Mouse (Mus musculus): ENCODE measurements at regions not wholly inside any gene's neighbourhood (a gene's known extent, or its start where the extent isn't known, plus 50 kb on each side); places are given as distances from the start of the nearest gene placed in this dataset.

DNA sequence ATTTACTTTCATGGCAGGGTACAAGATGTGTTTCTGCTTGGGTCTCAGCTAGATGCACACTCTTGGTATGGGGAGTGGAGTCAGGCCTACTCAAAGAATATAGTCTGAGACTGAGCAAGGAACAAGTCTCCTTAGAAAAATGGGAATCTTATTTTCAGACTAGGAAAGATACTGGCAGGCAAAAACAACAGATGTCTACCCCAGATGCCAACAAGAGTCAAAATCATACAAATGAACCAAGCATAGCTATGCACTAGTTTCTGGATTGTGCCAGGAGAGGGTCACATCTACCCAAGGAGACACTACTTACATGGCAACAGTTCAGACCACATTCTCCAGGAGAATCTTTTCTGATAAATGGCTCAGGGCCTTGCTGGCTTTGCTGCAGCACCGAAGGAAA is 300.9 kb upstream of the Camk1g start:
- no peaks in the 10 kb centered on the region for H3K9me3 ChIP-seq
- WGBS, result 93% methylated on average over 1 of the region's 1 CpGs
- H3K27me3 ChIP-seq (replicated peaks), result no peaks in the 10 kb centered on the region
- H3K27ac ChIP-seq, result no peak overlapping the region
- H3K4me3 ChIP-seq (replicated peaks), result no peak overlapping the region
- no peak for ATAC-seq
- H3K4me1 ChIP-seq (replicated peaks), result no peaks in the 10 kb centered on the region
- H3K4me2 ChIP-seq (replicated peaks), result no peak overlapping the region
- H3K36me3 ChIP-seq, result no peaks in the 10 kb centered on the region
- no peak overlapping the region for H3K9ac ChIP-seq

DNA sequence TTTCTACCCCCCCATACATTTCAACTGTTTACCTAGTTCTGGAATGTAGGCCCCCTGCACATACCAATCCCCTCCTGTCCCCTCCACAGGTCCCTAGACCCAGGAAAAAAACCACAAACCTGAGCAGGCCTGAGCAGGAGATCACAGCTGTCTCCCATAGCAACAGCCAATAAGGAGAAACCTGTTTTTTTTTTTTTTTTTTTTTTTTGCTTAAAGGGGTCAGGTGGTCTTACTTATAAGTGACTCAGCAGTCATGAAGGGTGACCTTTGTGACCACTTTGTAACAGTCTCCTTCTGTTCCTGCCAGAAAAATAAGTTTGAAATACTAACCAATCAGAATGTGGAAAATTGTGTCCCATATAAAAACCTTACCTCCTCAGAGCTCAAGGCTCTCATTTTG is 299.9 kb upstream of the Camk1g start:
- no peak overlapping the region for H3K4me3 ChIP-seq (replicated peaks)
- no peak overlapping the region for H3K27ac ChIP-seq
- no peaks in the 10 kb centered on the region for H3K36me3 ChIP-seq
- no peak for ATAC-seq
- H3K4me2 ChIP-seq (replicated peaks), result no peak overlapping the region
- no peaks in the 10 kb centered on the region for H3K4me1 ChIP-seq (replicated peaks)
- no peaks in the 10 kb centered on the region for H3K9me3 ChIP-seq
- no peak overlapping the region for H3K9ac ChIP-seq
- no peaks in the 10 kb centered on the region for H3K27me3 ChIP-seq (replicated peaks)

DNA sequence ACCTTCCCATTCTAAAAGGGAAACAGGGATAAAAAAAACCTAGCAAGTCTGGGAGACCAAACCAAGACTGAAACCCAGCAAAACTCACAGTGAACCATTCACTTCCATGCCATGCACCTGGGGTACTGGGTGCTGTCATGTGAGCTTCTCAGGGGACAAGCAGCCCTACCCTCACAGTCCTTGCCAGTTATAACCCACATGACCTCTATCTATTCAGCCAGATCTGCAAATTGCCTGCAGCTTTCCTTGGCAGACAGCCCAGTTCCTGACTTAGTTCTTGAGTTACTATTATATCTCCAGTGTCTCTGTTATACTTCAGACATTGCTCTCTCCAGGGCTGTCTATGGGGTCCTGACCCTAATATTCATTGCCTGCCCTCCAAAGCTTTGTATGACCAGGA is 298.7 kb upstream of the Camk1g start:
- H3K4me2 ChIP-seq (replicated peaks), result no peak overlapping the region
- ATAC-seq, result 0 out of 2 replicates have a peak, but pooled peaks have one; percentile 28
- H3K27me3 ChIP-seq (replicated peaks), result no peaks in the 10 kb centered on the region
- no peak overlapping the region for H3K9ac ChIP-seq
- no peak overlapping the region for H3K27ac ChIP-seq
- H3K4me3 ChIP-seq (replicated peaks), result no peak overlapping the region
- no peaks in the 10 kb centered on the region for H3K9me3 ChIP-seq
- no peaks in the 10 kb centered on the region for H3K36me3 ChIP-seq
- no peaks in the 10 kb centered on the region for H3K4me1 ChIP-seq (replicated peaks)

DNA sequence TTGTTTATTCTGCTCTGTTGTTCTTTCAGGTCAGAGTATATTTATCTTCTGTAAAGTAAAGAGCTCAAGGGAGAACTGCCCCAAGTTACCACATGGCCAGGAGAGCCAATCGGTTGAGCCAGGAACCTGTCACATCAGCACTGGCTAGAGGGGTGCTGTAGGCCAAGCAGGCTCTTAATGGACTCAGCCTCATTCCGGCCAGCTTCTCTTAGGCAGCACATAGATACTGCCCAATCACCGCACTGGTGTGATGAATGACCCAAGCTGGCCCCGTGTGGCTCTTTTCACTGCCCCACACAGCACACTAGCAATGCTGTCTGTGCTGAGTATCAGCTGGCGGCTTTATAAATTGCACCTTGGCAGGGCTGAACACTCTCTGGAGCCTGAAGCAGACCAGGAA is 295.8 kb upstream of the Camk1g start:
- no peaks in the 10 kb centered on the region for H3K27me3 ChIP-seq (replicated peaks)
- no peaks in the 10 kb centered on the region for H3K9me3 ChIP-seq
- no peaks in the 10 kb centered on the region for H3K4me1 ChIP-seq (replicated peaks)
- no peaks in the 10 kb centered on the region for H3K36me3 ChIP-seq
- H3K9ac ChIP-seq, result no peak overlapping the region
- WGBS, result 47% methylated on average over 5 of the region's 5 CpGs
- ATAC-seq, result no peak
- H3K4me2 ChIP-seq (replicated peaks), result no peak overlapping the region
- no peak overlapping the region for H3K27ac ChIP-seq
- no peak overlapping the region for H3K4me3 ChIP-seq (replicated peaks)

DNA sequence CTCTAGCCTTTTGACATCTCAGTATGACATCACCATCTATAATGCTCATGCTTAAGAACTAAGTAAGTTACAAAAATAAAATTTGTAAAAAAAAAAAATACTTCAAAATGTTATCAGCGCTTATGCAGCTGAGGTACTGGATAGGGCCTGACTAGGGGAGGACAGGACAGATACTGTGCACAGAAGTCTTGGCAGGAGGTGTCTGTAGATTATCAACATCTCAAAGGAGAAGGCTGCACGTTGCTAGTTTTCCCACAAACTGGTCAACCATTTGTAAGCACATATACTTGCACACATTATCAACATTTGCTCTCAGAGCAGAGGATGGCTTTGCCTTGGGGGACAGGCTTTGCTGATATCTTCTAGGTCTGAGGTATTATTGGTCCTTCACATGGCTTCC is 294.5 kb upstream of the Camk1g start:
- no peak overlapping the region for H3K4me2 ChIP-seq (replicated peaks)
- ATAC-seq, result no peak; the same call in 1 of the 2 replicates
- no peak overlapping the region for H3K27ac ChIP-seq
- H3K4me1 ChIP-seq (replicated peaks), result no peaks in the 10 kb centered on the region
- no peaks in the 10 kb centered on the region for H3K27me3 ChIP-seq (replicated peaks)
- H3K9me3 ChIP-seq, result no peaks in the 10 kb centered on the region
- H3K36me3 ChIP-seq, result no peaks in the 10 kb centered on the region
- WGBS, result 69% methylated on average over 2 of the region's 2 CpGs
- no peak overlapping the region for H3K4me3 ChIP-seq (replicated peaks)
- H3K9ac ChIP-seq, result no peak overlapping the region

DNA sequence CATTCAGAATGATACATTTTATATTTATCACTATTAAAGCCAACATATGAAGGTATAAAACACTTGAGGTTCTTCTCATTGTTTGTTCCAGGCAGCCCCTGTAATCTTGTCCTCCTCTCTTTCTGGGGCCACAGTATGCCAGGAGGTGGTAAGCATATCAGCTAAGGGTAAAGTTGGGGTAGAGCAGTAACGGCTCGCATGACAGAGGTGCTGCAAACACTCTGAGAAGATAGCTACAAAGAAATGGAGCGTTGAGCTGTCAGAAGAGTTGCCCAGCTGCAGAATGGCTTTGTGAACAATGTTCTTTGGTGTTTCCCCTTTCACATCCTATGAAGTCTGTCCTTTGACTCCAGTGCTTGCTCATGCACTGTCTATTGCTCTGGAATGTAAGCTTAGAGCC is 293.5 kb upstream of the Camk1g start:
- Histone ChIP-seq H3K27me3 (replicated peaks) (no peaks in the 10 kb centered on the region), H3K4me3 (replicated peaks) (no peak overlapping the region), H3K27ac (no peak overlapping the region), H3K36me3 (no peaks in the 10 kb centered on the region), H3K9me3 (no peaks in the 10 kb centered on the region), H3K9ac (no peak overlapping the region), H3K4me2 (replicated peaks) (no peak overlapping the region), H3K4me1 (replicated peaks) (no peaks in the 10 kb centered on the region)
- 77% methylated on average over 3 of the region's 3 CpGs for WGBS
- ATAC-seq, result no peak

DNA sequence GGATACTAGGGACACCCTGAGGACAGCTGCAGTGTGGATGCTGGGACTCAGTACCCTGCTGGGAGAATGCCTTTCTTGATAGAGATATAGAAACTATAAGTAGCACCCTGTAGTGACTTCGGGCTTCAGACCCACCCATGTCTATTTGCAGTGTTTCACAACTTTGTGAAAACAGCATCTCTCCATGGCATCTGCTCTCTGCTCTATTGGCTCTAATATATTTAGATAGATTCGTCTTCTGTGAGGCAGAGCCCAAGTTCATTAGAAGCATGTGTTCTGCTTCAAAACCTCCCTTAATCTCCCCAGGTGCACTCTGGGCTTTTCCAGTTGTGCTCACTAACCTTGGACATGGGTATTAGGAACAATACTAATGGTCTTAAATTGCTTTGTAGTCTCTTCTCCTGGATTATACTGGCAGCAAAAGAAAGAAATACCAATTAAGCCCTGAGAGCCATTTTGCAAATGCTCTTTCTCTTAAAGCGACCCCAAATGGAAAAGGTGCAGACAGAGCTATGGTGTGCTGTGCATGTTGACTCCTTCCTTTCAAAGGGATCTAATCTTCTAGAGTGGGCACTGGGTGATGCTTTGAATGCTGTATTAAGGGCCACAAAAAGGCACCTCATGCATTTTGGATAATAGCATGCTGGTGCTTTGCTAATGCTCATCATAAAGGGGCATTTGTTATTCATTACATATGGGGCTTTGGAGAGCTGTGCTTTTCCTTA is 292.2 kb upstream of the Camk1g start:
- no peak for ATAC-seq
- H3K9me3 ChIP-seq, result no peaks in the 10 kb centered on the region
- H3K4me2 ChIP-seq (replicated peaks), result no peak overlapping the region
- H3K4me1 ChIP-seq (replicated peaks), result no peaks in the 10 kb centered on the region
- no peak overlapping the region for H3K27ac ChIP-seq
- no peaks in the 10 kb centered on the region for H3K36me3 ChIP-seq
- no peak overlapping the region for H3K4me3 ChIP-seq (replicated peaks)
- no peaks in the 10 kb centered on the region for H3K27me3 ChIP-seq (replicated peaks)
- WGBS, result 67% methylated on average over 3 of the region's 3 CpGs
- no peak overlapping the region for H3K9ac ChIP-seq

DNA sequence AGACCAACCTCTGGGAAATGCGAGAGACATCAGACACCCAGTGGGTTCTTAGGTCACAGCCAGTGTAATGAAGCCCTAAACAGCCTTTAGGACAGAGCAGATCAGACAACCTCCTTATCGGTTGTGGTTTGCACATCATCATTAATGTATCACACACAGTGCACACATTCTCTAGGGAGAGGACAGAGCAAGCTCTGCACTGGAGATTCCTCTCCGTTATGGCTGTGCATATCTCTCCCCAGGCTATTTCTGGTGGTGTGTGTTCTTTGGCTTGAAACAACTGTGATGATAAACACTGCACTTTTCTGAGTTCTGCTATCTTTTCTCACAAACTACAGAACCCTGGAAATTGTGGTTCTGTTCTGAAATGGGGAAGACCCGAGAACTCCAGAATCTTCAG is 291.3 kb upstream of the Camk1g start:
- 62% methylated on average over 4 of the region's 4 CpGs for WGBS

DNA sequence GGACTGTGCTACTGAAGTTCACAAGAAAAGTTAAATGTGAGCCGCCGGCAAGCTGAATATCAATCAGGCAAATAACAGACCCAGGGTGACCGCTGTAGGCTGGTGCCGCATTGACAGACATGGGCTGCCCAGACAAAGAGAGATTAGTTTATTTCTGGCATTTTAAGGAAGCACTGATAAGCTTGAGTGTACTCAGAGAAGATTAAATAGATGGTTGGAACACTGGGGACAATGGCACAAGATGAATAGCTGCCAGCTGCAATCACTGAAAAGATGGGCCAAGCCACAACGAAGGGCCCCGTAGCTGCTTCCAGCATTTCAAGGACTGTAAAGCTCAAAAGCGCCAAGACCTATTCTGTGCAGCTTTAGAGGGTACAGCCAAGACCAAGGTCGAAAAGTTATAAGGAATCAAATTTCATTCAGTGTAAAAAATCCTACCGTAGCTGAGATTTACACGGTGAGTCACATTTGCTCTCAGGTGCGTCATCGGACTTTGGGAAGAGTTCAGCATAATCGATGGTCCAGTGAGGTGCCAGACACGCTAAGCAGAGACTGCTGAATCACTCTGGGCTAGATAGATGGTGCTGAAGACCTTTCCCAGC is 285.1 kb upstream of the Camk1g start:
- Histone ChIP-seq H3K4me3 (replicated peaks) (no peak overlapping the region), H3K9me3 (no peaks in the 10 kb centered on the region), H3K9ac (no peak overlapping the region), H3K4me2 (replicated peaks) (no peak overlapping the region), H3K27me3 (replicated peaks) (no peaks in the 10 kb centered on the region), H3K4me1 (replicated peaks) (no peaks in the 10 kb centered on the region), H3K36me3 (no peaks in the 10 kb centered on the region), H3K27ac (no peak overlapping the region)
- WGBS, result 59% methylated on average over 14 of the region's 14 CpGs
- ATAC-seq, result no peak

More for the DNA sequence above, 291.3 kb upstream of the Camk1g start:
- Histone ChIP-seq H3K4me1 (replicated peaks) (no peaks in the 10 kb centered on the region), H3K27ac (no peak overlapping the region), H3K4me3 (replicated peaks) (no peak overlapping the region), H3K27me3 (replicated peaks) (no peaks in the 10 kb centered on the region), H3K36me3 (no peaks in the 10 kb centered on the region), H3K9ac (no peak overlapping the region), H3K9me3 (no peaks in the 10 kb centered on the region), H3K4me2 (replicated peaks) (no peak overlapping the region)
- ATAC-seq, result no peak

DNA sequence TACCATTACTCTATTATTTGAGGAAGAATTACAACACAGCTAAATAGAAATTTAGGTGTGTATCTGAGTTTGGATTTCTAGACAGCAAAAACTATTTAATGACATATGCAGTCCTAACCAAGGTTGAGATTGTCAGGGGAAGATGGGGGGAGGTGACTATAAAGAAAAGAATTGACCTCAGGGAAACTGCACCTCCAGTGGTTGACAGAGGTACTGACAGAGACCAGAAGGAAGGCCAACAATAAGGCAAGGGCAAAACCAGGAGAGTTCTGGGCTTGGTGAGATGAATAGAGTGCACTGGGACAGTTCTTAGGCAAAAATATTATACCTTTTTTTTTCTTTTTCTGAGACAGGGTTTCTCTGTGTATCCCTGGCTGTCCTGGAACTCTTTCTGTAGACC is 280.2 kb upstream of the Camk1g start:
- no peak for ATAC-seq
- Histone ChIP-seq H3K36me3 (no peaks in the 10 kb centered on the region), H3K9me3 (no peaks in the 10 kb centered on the region), H3K4me3 (replicated peaks) (no peak overlapping the region), H3K27ac (no peak overlapping the region), H3K4me1 (replicated peaks) (no peaks in the 10 kb centered on the region), H3K27me3 (replicated peaks) (no peaks in the 10 kb centered on the region), H3K9ac (no peak overlapping the region), H3K4me2 (replicated peaks) (no peak overlapping the region)

DNA sequence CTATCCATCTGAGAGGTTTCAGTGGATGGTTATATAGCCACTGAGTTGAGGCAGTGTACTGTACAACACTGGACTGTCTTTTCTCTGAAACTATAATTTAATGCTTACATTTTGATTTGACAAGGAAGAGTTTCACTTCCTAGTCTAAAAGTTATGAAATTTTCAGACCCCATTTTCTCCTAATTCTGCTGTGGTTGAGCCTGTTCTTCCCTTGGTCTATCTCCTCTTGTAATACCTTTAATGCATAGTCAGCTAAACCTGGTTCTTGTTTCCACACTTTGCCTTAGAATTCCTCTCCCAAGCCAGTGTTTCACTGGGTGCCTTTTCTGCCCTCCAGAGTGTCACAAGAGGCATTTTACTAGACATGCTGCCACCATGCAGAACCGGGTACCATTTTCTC is 279.3 kb upstream of the Camk1g start:
- 90% methylated on average over 1 of the region's 1 CpGs for WGBS
- H3K9me3 ChIP-seq, result no peaks in the 10 kb centered on the region
- no peak for ATAC-seq
- no peaks in the 10 kb centered on the region for H3K4me1 ChIP-seq (replicated peaks)
- no peak overlapping the region for H3K4me2 ChIP-seq (replicated peaks)
- H3K9ac ChIP-seq, result no peak overlapping the region
- no peaks in the 10 kb centered on the region for H3K36me3 ChIP-seq
- H3K27me3 ChIP-seq (replicated peaks), result no peaks in the 10 kb centered on the region
- H3K4me3 ChIP-seq (replicated peaks), result no peak overlapping the region
- H3K27ac ChIP-seq, result no peak overlapping the region

DNA sequence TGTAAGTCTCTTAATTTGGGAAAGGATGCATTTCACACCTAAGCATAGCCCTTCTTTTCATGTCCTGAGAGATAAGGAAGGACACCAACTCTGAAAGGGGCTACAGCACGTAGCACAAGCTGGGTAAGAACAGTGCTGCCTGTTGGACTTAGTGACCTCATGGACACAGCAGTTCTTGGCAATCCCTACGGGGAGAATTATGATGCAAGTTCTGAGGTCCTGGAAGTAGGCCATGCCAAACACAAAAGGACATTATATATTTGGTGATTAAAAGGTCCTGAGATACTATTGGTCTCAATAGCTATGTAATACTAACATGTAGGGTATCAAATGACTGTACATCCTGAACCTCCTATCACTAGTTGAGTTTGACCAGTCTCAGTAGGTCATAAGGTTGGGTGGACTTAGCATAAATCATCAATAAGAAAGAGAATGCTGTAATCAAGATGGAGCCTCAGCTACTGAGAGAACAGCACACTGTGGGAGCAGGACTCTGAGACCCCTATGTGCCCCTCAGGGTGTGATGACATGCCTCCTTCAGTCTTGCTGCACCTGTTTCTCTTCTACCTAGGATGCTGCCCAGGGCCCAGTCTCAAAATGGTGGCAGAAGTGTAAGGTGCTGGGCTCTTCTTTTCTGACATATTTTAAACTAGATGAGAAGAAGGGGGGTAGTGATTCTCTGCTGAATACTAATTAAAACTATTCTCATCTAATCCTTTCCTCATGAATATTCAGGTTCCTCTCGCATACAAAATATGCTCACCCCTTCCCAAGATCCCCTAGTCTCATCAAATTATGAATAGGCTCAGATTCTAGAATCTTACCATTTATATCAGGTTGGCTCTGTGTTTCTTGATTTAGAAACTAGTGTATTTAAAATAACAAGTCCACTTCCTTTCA is 277.5 kb upstream of the Camk1g start:
- no peaks in the 10 kb centered on the region for H3K4me1 ChIP-seq (replicated peaks)
- no peaks in the 10 kb centered on the region for H3K27me3 ChIP-seq (replicated peaks)
- no peaks in the 10 kb centered on the region for H3K36me3 ChIP-seq
- no peak for ATAC-seq
- WGBS, result 75% methylated on average over 3 of the region's 3 CpGs
- no peaks in the 10 kb centered on the region for H3K9me3 ChIP-seq
- no peak overlapping the region for H3K4me2 ChIP-seq (replicated peaks)
- no peak overlapping the region for H3K27ac ChIP-seq
- no peak overlapping the region for H3K9ac ChIP-seq
- no peak overlapping the region for H3K4me3 ChIP-seq (replicated peaks)
